Mouse (Mus musculus): ENCODE measurements around the gene Spata3. TPM values are rescaled to one million over a fixed set of nuclear protein-coding genes. Genes with fewer than 3 reads are reported as not detected.

Gene Spata3
- total RNA-seq, 1 experiment from 2014 or later = not detected

- DNase-seq = peak; percentile 32
Observed at GRCm38 (mm10) chr1:86032273-86032987, 15.8 kb downstream of the Spata3 start.

DNA sequence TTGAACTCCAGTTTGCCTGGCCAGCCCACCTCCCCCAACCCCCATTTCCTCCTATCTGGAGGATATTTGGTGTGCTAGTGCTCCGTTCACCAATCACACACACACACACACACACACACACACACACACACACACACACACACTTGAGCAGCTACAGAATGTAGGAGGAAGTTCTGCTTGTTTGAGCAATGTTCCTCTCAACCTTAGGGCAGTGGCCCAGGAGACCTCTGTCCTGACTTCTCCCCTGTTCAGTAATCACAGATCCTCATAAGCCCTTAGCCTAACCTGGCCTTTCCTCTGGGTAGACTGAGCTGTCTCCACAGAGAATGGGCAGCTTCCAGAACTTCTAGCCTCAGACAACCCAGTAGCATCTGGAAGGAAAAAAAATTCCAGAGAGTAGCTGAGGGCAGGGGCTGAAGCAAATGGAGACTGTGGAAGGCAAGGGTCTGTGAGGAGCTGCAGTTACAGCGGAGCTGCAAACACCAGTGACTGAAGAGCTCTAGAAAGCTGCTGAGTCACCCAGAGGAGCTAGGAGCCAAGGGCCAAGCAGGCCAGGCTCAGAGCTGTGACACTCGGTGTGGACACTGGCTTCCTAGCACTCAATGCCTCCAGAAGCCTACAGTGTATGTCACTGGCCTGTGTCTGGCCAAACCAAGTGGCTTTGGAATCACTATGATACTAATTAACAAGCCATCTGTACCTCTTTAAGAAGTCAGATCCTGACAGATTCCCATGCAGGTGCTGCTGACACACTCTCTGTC lies 21.8 kb downstream of the Spata3 start:
- DNase-seq = peak; percentile 53

- no peak for DNase-seq
Observed at GRCm38 (mm10) chr1:86040131-86040530, 23.5 kb downstream of the Spata3 start.

- DNase-seq = no peak
Observed at GRCm38 (mm10) chr1:86040817-86041216, 24.2 kb downstream of the Spata3 start.

- no peak for DNase-seq
Observed at GRCm38 (mm10) chr1:86045056-86045455, 28.4 kb downstream of the Spata3 start.

DNA sequence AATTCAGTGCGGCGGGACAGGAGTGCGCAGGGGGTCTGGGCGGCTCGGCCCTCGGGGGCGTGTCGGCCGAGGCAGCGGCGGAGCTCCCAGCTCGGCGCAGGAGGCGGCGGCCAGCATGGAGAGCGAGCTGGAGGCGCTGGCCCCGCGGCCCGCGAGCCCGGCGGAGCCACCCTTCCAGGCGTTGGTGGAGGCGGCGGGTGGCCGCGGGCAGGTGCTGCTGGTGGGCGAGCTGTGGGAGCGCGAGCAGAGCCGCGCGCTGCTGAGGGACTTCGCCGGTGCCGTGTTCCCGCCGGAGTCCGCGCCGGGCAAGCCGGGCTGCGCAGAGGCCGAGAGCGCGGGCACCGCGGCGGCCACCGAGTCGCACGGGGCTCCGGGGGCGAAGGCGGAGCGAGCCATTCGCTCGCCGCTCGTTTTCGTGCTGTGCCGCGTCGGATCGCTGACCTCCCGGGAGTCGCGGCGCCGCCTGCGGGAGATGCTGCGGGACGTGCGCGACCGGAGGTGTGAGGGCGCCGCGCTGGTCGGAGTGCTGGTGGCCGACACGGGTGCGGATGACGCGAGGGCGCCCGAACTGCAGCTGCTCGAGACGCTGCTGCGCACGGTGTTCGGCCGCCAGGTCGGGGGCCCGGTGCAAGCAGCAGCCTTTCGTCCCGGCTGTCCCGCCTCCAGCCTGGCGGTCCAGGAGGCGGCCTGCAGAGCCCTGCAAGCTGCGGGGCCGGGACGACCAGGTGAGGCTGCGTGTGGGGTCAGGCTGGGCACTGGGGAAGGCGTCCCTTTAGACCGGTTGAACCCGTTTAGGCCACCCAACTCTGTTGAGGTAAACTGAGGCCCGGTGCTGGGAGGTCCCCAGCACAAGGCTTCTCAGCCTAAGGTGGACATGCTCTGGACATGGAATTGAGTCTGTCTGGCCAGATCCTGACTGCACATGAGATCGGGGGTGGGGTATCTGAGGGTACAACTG lies 29.5 kb downstream of the Spata3 start, which contains the start of gene 2810459M11Rik:
TSS of gene 2810459M11Rik (plus strand) at position 16 of the 958 bp plus-strand sequence.
- peak; percentile 54 for DNase-seq

GRCm38 (mm10) chr1:86046833-86047563 lies 30.4 kb downstream of the Spata3 start:
- no peak for DNase-seq

- DNase-seq = no peak
Observed at GRCm38 (mm10) chr1:86048231-86048630, 31.6 kb downstream of the Spata3 start.

DNA sequence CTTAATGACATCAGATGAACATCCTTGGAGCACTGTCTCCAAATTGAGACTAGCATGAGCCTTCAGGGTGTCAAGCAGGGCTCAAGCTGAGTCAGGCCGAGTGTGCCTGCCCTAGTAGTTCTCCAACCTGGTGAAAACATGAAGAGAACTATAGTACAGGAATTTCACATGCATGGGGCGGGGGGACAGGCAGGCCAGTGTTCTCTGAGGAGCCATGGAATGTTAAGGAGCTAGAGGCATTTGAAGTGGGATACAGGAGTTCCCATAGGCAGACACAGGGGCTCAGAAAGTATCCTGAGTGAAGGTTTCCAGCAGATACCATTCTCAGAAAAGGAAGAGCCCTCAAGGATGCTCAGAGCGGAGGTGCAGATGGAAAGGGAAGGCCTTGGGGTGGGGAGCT lies 32.1 kb downstream of the Spata3 start:
- DNase-seq = no peak

DNA sequence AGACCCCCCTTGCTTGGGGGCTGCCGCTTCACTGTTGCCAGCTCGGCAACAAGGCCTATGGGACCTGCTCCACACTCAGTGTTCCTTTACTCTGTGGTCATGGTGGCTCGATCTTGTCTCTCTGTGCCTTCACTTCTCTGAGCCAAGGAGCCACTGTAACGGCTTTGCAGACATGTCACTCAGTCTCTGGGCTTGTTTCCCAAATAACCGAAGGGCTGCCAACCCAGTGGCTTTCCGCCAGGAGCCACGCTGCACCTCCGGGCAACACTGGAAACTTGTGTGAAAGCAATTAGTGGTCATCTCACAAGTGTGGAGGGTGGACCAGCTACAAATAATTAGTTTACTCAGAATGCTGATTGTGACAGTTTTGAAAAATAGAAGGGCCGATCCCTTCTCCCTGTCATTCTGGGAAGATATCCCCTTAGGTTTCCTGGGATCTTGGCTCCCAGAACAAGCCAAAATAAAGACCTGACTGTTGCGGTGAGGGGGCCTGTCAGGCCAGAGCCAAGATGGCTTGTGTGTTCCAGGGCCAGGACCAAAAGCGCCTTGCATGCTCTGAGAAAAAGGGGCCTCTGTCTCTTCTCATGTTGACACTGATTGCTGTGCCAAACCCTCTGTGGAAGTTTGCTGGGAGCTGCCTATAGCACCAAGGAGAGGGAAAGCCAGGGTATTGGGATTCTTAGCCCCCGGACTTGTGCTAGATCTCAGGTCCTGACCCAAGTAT lies 36.7 kb downstream of the Spata3 start:
- peak; percentile 69 for DNase-seq

DNA sequence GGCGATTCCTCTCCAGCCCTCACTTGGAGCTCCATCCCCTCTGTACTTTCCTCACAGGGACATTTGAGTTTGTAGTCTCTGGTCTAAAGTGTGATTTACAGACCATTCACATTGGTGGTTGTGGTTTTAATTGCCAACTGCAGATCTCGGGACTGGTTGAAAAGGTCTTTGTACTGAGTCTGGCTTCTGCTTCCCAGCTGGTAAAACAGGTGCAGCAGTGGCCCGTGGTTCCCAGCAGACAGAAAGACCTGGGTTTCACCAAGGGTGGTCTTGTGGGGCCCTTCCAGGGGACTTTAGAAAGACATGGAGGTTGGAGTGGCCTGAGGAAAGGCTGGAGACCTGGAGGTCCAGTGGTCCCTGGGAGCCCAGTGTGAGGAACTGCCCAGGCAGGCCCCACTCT lies 38.3 kb downstream of the Spata3 start:
- no peak for DNase-seq

DNA sequence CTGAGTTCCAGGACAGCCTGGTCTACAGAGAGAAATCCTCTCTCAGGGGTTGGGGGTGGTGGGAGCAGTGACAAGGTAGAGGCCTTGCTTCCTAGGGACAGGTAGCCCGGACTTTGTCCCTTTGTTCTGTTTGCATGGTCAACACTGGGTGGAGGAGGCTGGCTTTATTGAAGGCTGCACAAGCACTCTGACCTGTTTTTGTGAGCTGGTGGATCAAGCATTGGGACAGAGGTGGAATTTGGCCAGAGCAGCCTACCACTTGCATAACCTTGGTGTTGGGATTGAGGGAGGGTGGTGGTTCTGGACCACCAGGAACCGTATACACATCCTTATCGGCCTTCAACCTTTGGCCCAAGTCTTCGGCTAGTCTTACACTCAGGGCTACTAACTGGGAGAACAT lies 39.7 kb downstream of the Spata3 start:
- DNase-seq = no peak

DNA sequence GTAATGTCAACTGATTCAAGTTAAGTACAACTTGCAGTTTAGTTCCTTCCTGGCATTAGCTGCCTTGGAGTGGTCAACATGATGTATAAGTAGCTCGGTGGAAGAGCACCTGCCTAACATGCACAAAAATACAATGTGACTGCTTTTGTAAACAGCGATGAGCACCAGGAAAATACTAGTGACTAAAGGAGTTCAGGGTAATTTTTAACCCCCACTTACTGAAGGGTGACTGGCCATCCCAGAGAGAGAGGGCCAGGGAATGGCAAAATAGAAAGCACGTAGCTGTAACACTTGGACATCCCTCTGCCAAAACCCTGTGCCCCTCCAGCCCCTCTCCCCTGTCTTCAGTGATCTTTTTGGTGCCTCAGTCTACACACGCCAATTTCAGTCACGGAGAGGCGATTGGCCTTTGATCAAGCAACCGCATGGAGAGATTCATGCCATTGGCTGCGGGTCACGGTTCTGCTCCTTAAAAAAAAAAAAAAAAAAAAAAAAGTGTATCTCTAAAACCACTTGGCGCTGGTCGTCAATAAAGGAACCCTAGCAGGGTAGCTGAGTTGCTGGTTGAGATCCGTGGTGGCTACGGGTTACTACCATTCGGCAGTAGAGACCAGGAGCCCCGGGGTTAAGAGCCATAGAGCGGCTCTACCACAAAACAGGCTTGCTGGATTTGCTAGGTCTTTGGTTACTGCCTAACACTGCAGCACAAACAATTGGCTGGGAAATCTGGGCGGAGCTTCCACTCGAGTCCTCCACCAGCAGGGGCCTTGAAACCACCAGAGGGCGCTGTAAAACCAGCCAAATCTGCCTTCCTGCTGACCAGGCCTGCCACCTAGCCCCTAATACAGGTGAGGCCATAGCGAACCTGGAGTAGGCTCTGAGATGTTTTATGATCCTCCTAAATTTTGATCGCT lies 42.5 kb downstream of the Spata3 start:
- peak; percentile 97 for DNase-seq

DNA sequence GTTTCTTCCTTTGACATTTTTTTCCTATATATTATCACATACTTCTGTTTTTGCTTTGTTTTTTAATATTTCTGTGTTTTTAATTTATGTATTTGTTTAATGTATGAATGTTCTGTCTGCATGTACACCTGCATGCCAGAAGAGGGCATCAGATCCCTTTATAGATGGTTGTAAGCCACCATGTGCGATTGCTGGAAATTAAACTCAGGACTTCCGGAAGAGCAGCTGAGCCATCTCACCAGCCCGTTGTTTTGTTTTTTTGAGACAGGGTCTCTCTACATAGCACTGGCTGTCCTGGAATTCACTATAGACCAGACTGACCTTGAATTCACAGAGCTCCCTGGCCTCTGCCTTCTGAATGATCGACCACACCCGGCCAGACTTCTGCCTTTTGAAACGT lies 45.9 kb downstream of the Spata3 start:
- no peak for DNase-seq

GRCm38 (mm10) chr1:86064271-86064991 lies 47.8 kb downstream of the Spata3 start, which contains the start of gene Psmd1:
Psmd1 (plus strand) TSS chr1:86064387.
- DNase-seq = peak; percentile 92

GRCm38 (mm10) chr1:86076565-86076964 lies 59.9 kb downstream of the Spata3 start:
- no peak for DNase-seq
